Mouse (Mus musculus) heart, embryonic 15.5 days (tissue): ENCODE measurements around the gene Dnah8. TPM values are rescaled to one million over a fixed set of nuclear protein-coding genes. Genes with fewer than 3 reads are reported as not detected.

Experiments used
- polyA plus RNA-seq: library from polyadenylated mRNA; unstranded; fragments of >200 nt; fragmentation: Nextera tagmentation; extraction: Ambion mirVana; gene quantifications from 2 replicates; pipeline ENCODE4 v1.2.1, GENCODE M21; 2015

Gene Dnah8
- polyA plus RNA-seq, 1 experiment from 2014 or later, result 1.3 TPM

Other genes starting within 250 kb of the Dnah8 start
- 38.3 and 42.3 TPM in 2 replicates for gene Btbd9, start 47.9 kb upstream of the Dnah8 start, polyA plus RNA-seq
- gene Glo1, start 2.5 kb downstream of the Dnah8 start, polyA plus RNA-seq, result 175 and 196 TPM in 2 replicates